Mouse (Mus musculus) hindbrain, embryonic 13.5 days (tissue): ENCODE measurements around the gene Ip6k1. TPM values are rescaled to one million over a fixed set of nuclear protein-coding genes. Genes with fewer than 3 reads are reported as not detected.

Experiments used
- ATAC-seq: fragments of 200-750 bp; cut with Nextera tagmentation; 2 replicates; pipeline ENCODE4 v1.8.0; 2017; ENCODE audit warnings: moderate TSS enrichment; ENCODE audit not compliant: low FRiP score
- H3K27ac ChIP-seq: fragments of 300-500 bp; sonication (generic); 2 replicates; pipeline ENCODE4 v1.5.1; 2015; ENCODE audit warnings: inconsistent platforms, mild to moderate bottlenecking, moderate library complexity
- H3K27me3 ChIP-seq: fragments of 300-500 bp; sonication (generic); 2 replicates; pipeline ENCODE4 v1.6.1; 2015; ENCODE audit warnings: mild to moderate bottlenecking, inconsistent platforms
- H3K36me3 ChIP-seq: fragments of 300-500 bp; sonication (generic); 2 replicates; pipeline ENCODE4 v1.6.1; 2015; ENCODE audit warnings: mild to moderate bottlenecking, inconsistent platforms
- H3K4me1 ChIP-seq: fragments of 300-500 bp; sonication (generic); replicated peaks from 2 replicates; pipeline ENCODE4 v1.6.1; 2015; ENCODE audit warnings: inconsistent platforms
- H3K4me2 ChIP-seq: fragments of 300-500 bp; sonication (generic); 2 replicates; pipeline ENCODE4 v1.6.1; 2015; ENCODE audit warnings: inconsistent platforms, mild to moderate bottlenecking, moderate library complexity
- H3K4me3 ChIP-seq: fragments of 300-500 bp; sonication (generic); 2 replicates; pipeline ENCODE4 v1.5.1; 2015; ENCODE audit warnings: mild to moderate bottlenecking, inconsistent platforms
- H3K9ac ChIP-seq: fragments of 300-500 bp; sonication (generic); 2 replicates; pipeline ENCODE4 v1.6.1; 2015; ENCODE audit warnings: mild to moderate bottlenecking, inconsistent platforms
- H3K9me3 ChIP-seq: fragments of 300-500 bp; sonication (generic); 2 replicates; pipeline ENCODE4 v1.6.1; 2016; ENCODE audit warnings: inconsistent platforms
- WGBS: fragments of 180-500 bp; shearing (Covaris S2); methylation state at CpG from one replicate; pipeline ENCODE4 v1.1.7; 2015; 5-methylcytosine and 5-hydroxymethylcytosine counted together
- polyA plus RNA-seq: library from polyadenylated mRNA; unstranded; fragments of >200 nt; fragmentation: Nextera tagmentation; extraction: Ambion mirVana; gene quantifications from 2 replicates; pipeline ENCODE4 v1.2.1, GENCODE M21; 2015

Ip6k1 gene
- 103 and 107 TPM in 2 replicates for polyA plus RNA-seq

GRCm38 (mm10) chr9:108001922-108002770, at the start of gene Ip6k1:
Gene Ip6k1, plus strand, starts transcription at chr9:108002501.
- WGBS = under 1% methylated on average over 51 of the region's 51 CpGs
- peak within 1 kb of the TSS; percentile 81 for H3K4me2 ChIP-seq
- H3K4me3 ChIP-seq = peak within 1 kb of the TSS; percentile 97
- ATAC-seq = peak; percentile 99
- peaks cover 34% of the 10 kb centered on the region for H3K4me1 ChIP-seq
- 0 out of 2 replicates have a peak, but pooled peaks cover 7% of the 10 kb centered on the region for H3K27me3 ChIP-seq
- H3K27ac ChIP-seq = peak within 1 kb of the TSS; percentile 97
- H3K9ac ChIP-seq = peak within 1 kb of the TSS; percentile 98
- no peaks in the 10 kb centered on the region for H3K9me3 ChIP-seq
- H3K36me3 ChIP-seq = no peaks in the 10 kb centered on the region

DNA sequence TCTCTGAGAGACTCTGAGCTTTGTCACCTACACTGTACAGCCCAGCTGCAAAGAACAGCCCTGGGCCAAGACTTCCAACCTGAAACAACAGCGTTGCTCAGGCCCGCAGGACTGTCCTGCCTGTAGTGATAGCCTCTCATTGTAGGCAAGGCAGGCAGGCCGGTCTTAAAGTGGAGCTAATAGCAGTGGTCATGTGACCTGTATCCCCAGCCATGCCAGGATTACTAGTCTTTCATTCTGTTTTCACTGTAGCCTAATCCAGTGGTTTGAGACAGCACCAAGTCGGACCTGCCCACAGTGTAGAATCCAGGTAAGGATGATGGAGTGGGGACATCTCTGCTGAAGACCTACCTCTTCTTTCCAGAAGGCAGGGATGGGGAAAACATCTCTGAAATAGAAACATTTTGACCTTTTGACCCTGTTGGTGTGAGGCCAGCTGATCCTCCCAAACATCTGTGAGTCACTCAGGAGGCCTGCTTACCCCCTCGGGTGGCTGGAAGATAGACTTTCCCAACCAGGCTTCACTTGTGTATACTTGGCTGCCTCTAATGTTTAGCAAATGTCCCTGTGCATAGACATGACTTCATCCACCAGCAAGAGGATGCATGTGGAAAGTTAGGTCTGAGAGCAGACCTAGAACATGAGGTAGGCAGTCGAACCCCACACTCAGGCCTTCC, 46.5 kb upstream of the Ip6k1 start:
- Histone ChIP-seq H3K36me3 (0 out of 2 replicates have a peak, but pooled peaks cover 6% of the 10 kb centered on the region), H3K4me3 (no peak overlapping the region), H3K27ac (no peak overlapping the region), H3K4me1 (peaks cover 10% of the 10 kb centered on the region), H3K9ac (no peak overlapping the region), H3K9me3 (no peaks in the 10 kb centered on the region), H3K27me3 (no peaks in the 10 kb centered on the region), H3K4me2 (no peak overlapping the region)
- WGBS = 83% methylated on average over 6 of the region's 6 CpGs
- no peak for ATAC-seq

- Histone ChIP-seq H3K4me1 (peaks cover 14% of the 10 kb centered on the region), H3K9ac (no peak overlapping the region), H3K9me3 (no peaks in the 10 kb centered on the region), H3K27ac (no peak overlapping the region), H3K27me3 (no peaks in the 10 kb centered on the region), H3K4me3 (no peak overlapping the region), H3K36me3 (0 out of 2 replicates have a peak, but pooled peaks cover 6% of the 10 kb centered on the region), H3K4me2 (no peak overlapping the region)
- 29% methylated on average over 6 of the region's 6 CpGs for WGBS
- no peak for ATAC-seq
These were observed 45.2 kb upstream of the Ip6k1 start for GRCm38 (mm10) chr9:107957141-107957540.

- Histone ChIP-seq H3K27ac (no peak overlapping the region), H3K27me3 (no peaks in the 10 kb centered on the region), H3K4me2 (no peak overlapping the region), H3K9ac (peak overlapping the region; percentile 49; the same call in 1 of the 2 replicates), H3K4me1 (peaks cover 17% of the 10 kb centered on the region), H3K36me3 (peaks cover 9% of the 10 kb centered on the region; the same call in 1 of the 2 replicates), H3K9me3 (no peaks in the 10 kb centered on the region), H3K4me3 (no peak overlapping the region)
- ATAC-seq = no peak
- WGBS = 73% methylated on average over 6 of the region's 6 CpGs
These were observed 42.4 kb upstream of the Ip6k1 start for GRCm38 (mm10) chr9:107959896-107960295.

- no peak for ATAC-seq
- Histone ChIP-seq H3K36me3 (peaks cover 9% of the 10 kb centered on the region; the same call in 1 of the 2 replicates), H3K4me2 (no peak overlapping the region), H3K9me3 (no peaks in the 10 kb centered on the region), H3K9ac (peak overlapping the region; percentile 51; the same call in 1 of the 2 replicates), H3K4me1 (peaks cover 17% of the 10 kb centered on the region), H3K4me3 (no peak overlapping the region), H3K27ac (peak overlapping the region; percentile 77), H3K27me3 (no peaks in the 10 kb centered on the region)
- 81% methylated on average over 4 of the region's 4 CpGs for WGBS
These were observed 41.4 kb upstream of the Ip6k1 start for GRCm38 (mm10) chr9:107960928-107961327.

DNA sequence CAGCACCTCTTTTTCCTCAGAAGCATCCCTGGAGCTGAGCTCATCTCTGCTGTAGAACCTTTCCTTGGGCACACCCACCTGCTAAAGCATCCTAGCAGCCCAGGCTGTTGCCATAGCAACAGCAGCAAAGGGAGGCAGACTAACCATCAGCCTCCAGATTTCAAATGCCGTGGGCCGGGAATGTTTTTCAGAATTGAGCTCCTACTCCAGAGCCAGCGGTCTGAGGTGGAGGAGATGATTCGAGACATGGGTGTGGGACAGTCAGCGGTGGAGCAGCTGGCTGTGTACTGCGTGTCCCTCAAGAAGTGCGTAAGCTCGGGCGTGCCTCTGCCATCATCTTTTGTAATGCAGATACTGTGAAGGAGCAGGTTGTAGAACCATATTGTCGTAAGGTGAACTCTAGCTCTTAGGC, 40.9 kb upstream of the Ip6k1 start:
- whole genome bisulfite sequencing = 72% methylated on average over 10 of the region's 10 CpGs

DNA sequence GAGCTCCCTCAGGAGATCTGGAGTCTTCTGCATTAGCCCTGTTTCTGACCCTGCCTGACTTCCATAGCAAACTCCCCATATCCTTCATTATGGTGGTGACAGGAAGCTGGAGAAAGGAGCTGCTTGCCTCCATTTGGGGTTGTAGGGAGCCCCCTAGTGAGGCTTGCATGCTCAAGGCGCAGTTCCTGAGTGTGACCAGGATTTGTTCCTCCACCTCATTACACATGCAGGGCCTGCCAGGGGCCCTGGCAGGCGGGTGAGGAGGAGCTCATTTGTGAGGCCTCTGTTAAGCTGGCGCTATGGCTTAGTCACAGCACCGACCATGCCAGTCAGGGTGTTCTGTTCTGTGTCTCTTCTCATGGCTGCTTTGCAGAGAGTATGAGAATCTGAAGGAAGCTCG, 40.4 kb upstream of the Ip6k1 start:
- Histone ChIP-seq H3K9ac (peak overlapping the region; percentile 51), H3K4me1 (peaks cover 17% of the 10 kb centered on the region), H3K36me3 (peaks cover 9% of the 10 kb centered on the region; the same call in 1 of the 2 replicates), H3K9me3 (no peaks in the 10 kb centered on the region), H3K4me2 (peak overlapping the region; percentile 29), H3K4me3 (no peak overlapping the region), H3K27ac (peak overlapping the region; percentile 77), H3K27me3 (no peaks in the 10 kb centered on the region)
- ATAC-seq = peak; percentile 54
- WGBS = 57% methylated on average over 5 of the region's 5 CpGs

More for the DNA sequence above, 40.9 kb upstream of the Ip6k1 start:
- H3K4me1 ChIP-seq = peaks cover 17% of the 10 kb centered on the region
- H3K27ac ChIP-seq = peak overlapping the region; percentile 77
- H3K4me3 ChIP-seq = no peak overlapping the region
- ATAC-seq = peak; percentile 39; the same call in 1 of the 2 replicates
- H3K27me3 ChIP-seq = no peaks in the 10 kb centered on the region
- no peaks in the 10 kb centered on the region for H3K9me3 ChIP-seq
- H3K36me3 ChIP-seq = peaks cover 9% of the 10 kb centered on the region; the same call in 1 of the 2 replicates
- peak overlapping the region; percentile 51 for H3K9ac ChIP-seq
- peak overlapping the region; percentile 29 for H3K4me2 ChIP-seq

- Histone ChIP-seq H3K4me3 (no peak overlapping the region), H3K9ac (peak overlapping the region; percentile 19; the same call in 1 of the 2 replicates), H3K36me3 (peaks cover 3% of the 10 kb centered on the region; the same call in 1 of the 2 replicates), H3K27ac (no peak overlapping the region), H3K4me1 (peaks cover 17% of the 10 kb centered on the region), H3K27me3 (no peaks in the 10 kb centered on the region), H3K4me2 (no peak overlapping the region), H3K9me3 (no peaks in the 10 kb centered on the region)
- no peak for ATAC-seq
- 94% methylated on average over 9 of the region's 9 CpGs for WGBS
These were observed 39.4 kb upstream of the Ip6k1 start for GRCm38 (mm10) chr9:107962916-107963315.

DNA sequence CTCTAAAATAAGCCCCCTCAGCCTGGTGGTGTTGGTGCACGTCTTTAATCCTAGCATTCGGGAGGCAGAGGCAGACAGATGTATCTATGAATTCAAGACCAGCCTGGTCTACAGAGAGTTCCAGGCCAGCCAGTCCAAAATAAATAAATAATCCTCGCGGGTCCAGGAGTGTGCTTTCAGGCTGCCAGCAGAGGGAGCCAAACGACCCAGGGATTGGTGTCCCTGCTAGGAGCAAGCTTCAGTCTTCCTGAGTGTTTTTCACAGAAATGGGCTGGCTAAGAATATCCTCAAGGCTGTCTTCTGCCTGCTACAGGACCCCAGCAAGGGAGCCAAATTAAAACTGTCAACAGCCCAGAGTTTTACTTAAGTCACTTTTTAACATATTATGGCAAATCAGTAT, 38.6 kb upstream of the Ip6k1 start:
- Histone ChIP-seq H3K9me3 (no peaks in the 10 kb centered on the region), H3K4me1 (peaks cover 17% of the 10 kb centered on the region), H3K4me2 (no peak overlapping the region), H3K9ac (no peak overlapping the region), H3K4me3 (no peak overlapping the region), H3K27me3 (no peaks in the 10 kb centered on the region), H3K27ac (no peak overlapping the region), H3K36me3 (peaks cover 3% of the 10 kb centered on the region; the same call in 1 of the 2 replicates)
- 24% methylated on average over 5 of the region's 5 CpGs for WGBS
- ATAC-seq = 0 out of 2 replicates have a peak, but pooled peaks have one; percentile 22

GRCm38 (mm10) chr9:107964681-107965080, 37.6 kb upstream of the Ip6k1 start:
- Histone ChIP-seq H3K4me1 (peaks cover 17% of the 10 kb centered on the region), H3K9ac (no peak overlapping the region), H3K36me3 (peaks cover 7% of the 10 kb centered on the region; the same call in 1 of the 2 replicates), H3K27ac (no peak overlapping the region), H3K27me3 (no peaks in the 10 kb centered on the region), H3K4me2 (no peak overlapping the region), H3K4me3 (no peak overlapping the region), H3K9me3 (no peaks in the 10 kb centered on the region)
- no peak for ATAC-seq
- WGBS = 94% methylated on average over 9 of the region's 9 CpGs

- Histone ChIP-seq H3K4me3 (no peak overlapping the region), H3K36me3 (peaks cover 13% of the 10 kb centered on the region), H3K4me1 (peaks cover 8% of the 10 kb centered on the region), H3K9ac (no peak overlapping the region), H3K27me3 (no peaks in the 10 kb centered on the region), H3K9me3 (no peaks in the 10 kb centered on the region), H3K4me2 (no peak overlapping the region), H3K27ac (no peak overlapping the region)
- ATAC-seq = no peak
- 93% methylated on average over 10 of the region's 10 CpGs for WGBS
These were observed 35.6 kb upstream of the Ip6k1 start for GRCm38 (mm10) chr9:107966676-107967075.

DNA sequence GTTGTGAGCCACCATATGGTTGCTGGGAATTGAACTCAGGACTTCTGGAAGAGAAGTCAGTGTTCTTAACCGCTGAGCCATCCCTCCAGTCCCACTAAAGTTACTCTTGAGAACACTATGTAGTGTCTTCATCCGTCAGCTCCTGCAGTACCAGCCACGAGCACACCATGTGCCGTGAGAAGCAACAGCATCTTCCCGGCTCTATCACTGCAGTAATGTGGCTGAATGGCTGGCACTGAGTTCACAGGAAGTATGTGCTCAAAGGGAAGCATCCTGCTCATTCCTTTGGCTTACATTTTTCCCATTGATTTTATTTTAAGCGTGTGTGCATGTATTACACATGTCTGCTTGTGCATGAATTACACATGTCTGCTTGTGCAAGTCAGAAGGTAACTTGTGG, 34.9 kb upstream of the Ip6k1 start:
- Histone ChIP-seq H3K9ac (no peak overlapping the region), H3K4me1 (0 out of 2 replicates have a peak, but pooled peaks cover 3% of the 10 kb centered on the region), H3K9me3 (no peaks in the 10 kb centered on the region), H3K36me3 (peaks cover 10% of the 10 kb centered on the region), H3K27me3 (no peaks in the 10 kb centered on the region), H3K4me2 (no peak overlapping the region), H3K27ac (no peak overlapping the region), H3K4me3 (no peak overlapping the region)
- 93% methylated on average over 6 of the region's 6 CpGs for WGBS
- no peak for ATAC-seq
